Mouse (Mus musculus): ENCODE measurements around the gene Gpc1.

GRCm38 (mm10) chr1:92869985-92870384 lies 38.5 kb downstream of the Gpc1 start:
- no peak for TF ChIP-seq ZNF384 (IDR thresholded peaks at IDR 0.05; ENCODE audit: low read depth, low read length)
- no peak for TF ChIP-seq CTCF (conservative IDR thresholded peaks at IDR 0.05 in 1 of 2, IDR thresholded peaks at IDR 0.05 in 1 of 2; ENCODE audit: low read depth in 2 of 2, low read length in 2 of 2)
- no peak for TF ChIP-seq CHD1 (IDR thresholded peaks at IDR 0.05; ENCODE audit: low read depth, low read length)

All from CH12.LX (cell line).